Mouse (Mus musculus): ENCODE measurements around the gene Txk.

GRCm38 (mm10) chr5:72698343-72698742, 54.2 kb downstream of the Txk start:
- TF ChIP-seq CTCF (conservative IDR thresholded peaks at IDR 0.05; ENCODE audit: low read length) (no peak), POU5F1 (IDR thresholded peaks at IDR 0.05; ENCODE audit: borderline replicate concordance, low read length) (no peak), NANOG (IDR thresholded peaks at IDR 0.05; ENCODE audit: borderline replicate concordance, low read length) (no peak)

Measured in E14TG2a.4 (cell line).